Mouse (Mus musculus): ENCODE data around the gene Arhgef25. TPM values are rescaled to one million over a fixed set of nuclear protein-coding genes. Genes with fewer than 3 reads are reported as not detected.

Arhgef25 gene
- 18.6 and 19.8 TPM in 2 replicates for polyA plus RNA-seq (2012; rRNA removed)

DNA sequence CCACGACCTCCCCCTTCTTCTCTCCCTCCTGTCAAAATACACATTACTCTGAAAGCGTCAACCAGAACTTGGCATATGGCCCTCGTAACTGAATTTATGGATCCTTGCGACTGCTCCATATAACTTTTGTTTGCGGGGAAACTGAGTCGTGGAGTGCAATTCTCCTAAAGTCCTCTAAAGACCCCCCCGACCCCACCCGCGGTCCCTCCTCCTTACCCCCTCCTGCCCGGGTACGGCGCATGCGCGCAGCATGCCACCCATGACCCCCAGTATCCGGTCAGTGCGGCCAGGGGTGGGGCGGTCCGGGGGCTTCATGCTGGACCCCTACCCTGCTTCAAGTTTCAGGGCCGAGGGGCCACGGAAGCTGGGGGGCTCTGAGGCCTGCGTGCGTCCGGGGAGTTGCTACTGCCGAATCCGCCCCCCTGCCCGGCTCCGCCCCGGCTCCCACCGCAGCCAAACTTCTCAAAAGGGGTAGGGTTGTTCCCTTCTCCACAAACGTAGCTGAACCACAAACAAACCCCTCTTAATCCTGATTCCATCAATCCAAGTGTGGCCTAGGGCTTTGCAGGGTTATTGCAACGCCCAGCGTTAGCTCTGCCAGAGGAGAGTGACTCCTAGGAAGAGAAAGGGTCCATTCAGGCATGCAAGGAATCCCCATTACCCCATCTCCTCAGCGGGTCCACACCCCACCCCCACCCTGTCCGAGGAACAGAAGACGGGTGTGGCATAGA, at the start of gene Arhgef25:
TSS of gene Arhgef25 (minus strand) at position 433 of the 731 bp plus-strand sequence.
- TF ChIP-seq CTCF (IDR thresholded peaks at IDR 0.05; ENCODE audit: control insufficient read depth, insufficient read depth, insufficient replicate concordance, low read depth, low read length) (no peak), POLR2A (IDR thresholded peaks at IDR 0.05; ENCODE audit: control insufficient read depth, low read depth, low read length) (no peak)
- no peaks in the 10 kb centered on the region for H3K27me3 ChIP-seq (ENCODE audit: control insufficient read depth, insufficient read depth, low read length)
- H3K4me1 ChIP-seq (ENCODE audit: control insufficient read depth, insufficient read depth, low read length), result peaks cover 31% of the 10 kb centered on the region

DNA sequence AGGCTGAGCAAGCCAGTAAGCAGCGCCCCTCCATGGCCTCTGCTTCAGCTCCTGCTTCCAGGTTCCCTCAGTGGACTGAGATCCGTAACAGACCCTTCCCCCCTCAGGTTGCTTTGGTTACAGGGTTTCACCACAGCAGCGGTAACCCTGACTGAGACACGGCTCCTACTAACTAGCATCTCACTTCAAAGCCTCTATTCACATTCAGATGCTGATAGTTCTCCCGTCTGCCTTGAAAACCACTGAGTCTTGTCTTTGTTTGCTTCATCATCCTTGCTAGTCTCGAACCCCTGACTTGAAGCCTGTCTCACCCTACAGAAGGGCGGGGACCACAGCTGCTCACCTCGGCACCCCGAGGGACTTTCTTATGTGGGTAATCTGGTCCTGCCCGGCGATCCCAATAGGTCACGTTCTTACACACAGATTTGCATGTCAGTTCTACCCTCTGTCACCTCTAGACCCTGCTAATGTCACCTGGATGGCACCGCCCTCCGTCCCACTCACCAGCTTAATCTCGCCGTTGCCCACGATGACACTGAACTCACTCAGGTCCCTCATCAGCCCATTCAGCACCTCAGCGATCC, 48.5 kb upstream of the Arhgef25 start:
- H3K27me3 ChIP-seq (ENCODE audit: control insufficient read depth, insufficient read depth, low read length), result no peaks in the 10 kb centered on the region
- no peak overlapping the region for H3K4me3 ChIP-seq (ENCODE audit: control insufficient read depth, low read depth, low read length)
- TF ChIP-seq CTCF (IDR thresholded peaks at IDR 0.05; ENCODE audit: control insufficient read depth, insufficient read depth, insufficient replicate concordance, low read depth, low read length) (no peak), POLR2A (IDR thresholded peaks at IDR 0.05; ENCODE audit: control insufficient read depth, low read depth, low read length) (no peak)
- no peak overlapping the region for H3K27ac ChIP-seq (ENCODE audit: control insufficient read depth, insufficient read depth, low read depth, low read length)
- H3K4me1 ChIP-seq (ENCODE audit: control insufficient read depth, insufficient read depth, low read length), result no peaks in the 10 kb centered on the region
- H3K36me3 ChIP-seq (ENCODE audit: control insufficient read depth, insufficient read depth, low read length), result no peaks in the 10 kb centered on the region

More for the DNA sequence above, at the start of gene Arhgef25:
- H3K27ac ChIP-seq (ENCODE audit: control insufficient read depth, insufficient read depth, low read depth, low read length), result peak within 1 kb of the TSS; percentile 76
- peak within 1 kb of the TSS; percentile 85 for H3K4me3 ChIP-seq (ENCODE audit: control insufficient read depth, low read depth, low read length)
- no peaks in the 10 kb centered on the region; the same call in 1 of the 2 replicates for H3K36me3 ChIP-seq (ENCODE audit: control insufficient read depth, insufficient read depth, low read length)

DNA sequence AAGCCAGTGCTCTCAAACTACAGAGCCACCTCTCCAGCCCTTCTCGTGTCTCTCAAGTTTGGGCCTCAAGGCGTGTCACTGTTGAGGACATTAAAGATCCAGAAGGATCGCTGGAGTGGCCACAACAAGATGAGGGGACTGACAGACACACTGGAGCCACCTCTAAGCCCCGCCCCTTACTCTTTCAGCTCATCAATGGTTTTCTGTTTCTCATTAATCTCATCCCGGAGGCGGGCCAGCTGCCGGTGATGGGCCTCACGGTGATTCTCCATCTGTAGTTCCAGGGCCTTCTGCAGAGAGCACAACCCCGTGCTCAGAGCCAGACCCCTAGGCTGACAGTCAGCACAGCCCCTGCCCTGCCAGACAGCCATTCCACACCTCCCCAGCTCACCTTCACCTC, 46.7 kb upstream of the Arhgef25 start:
- Histone ChIP-seq H3K27ac (ENCODE audit: control insufficient read depth, insufficient read depth, low read depth, low read length) (no peak overlapping the region), H3K4me3 (ENCODE audit: control insufficient read depth, low read depth, low read length) (no peak overlapping the region), H3K27me3 (ENCODE audit: control insufficient read depth, insufficient read depth, low read length) (no peaks in the 10 kb centered on the region), H3K4me1 (ENCODE audit: control insufficient read depth, insufficient read depth, low read length) (no peaks in the 10 kb centered on the region; the same call in 1 of the 2 replicates), H3K36me3 (ENCODE audit: control insufficient read depth, insufficient read depth, low read length) (no peaks in the 10 kb centered on the region)
- TF ChIP-seq POLR2A (IDR thresholded peaks at IDR 0.05; ENCODE audit: control insufficient read depth, low read depth, low read length) (no peak), CTCF (IDR thresholded peaks at IDR 0.05; ENCODE audit: control insufficient read depth, insufficient read depth, insufficient replicate concordance, low read depth, low read length) (no peak)

DNA sequence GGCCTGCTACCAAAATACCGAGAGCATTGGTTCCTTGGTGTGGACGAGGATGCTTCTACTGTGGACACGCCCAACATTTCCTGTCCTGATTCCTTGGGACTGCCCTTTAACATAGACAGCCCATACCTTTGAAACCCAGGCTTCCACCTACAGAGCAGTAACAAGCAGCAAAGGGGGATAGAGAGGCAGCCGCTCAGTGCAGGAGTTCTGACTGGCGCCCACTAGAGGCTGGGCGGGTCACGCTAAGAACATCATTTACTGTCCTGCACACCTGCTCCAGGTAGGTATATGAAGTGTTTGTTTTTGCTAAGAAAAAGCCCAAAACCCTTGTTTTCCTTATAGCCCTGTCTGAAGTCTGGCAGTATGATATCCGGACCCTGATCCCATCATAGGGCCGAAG, 43.3 kb upstream of the Arhgef25 start:
- H3K4me1 ChIP-seq (ENCODE audit: control insufficient read depth, insufficient read depth, low read length), result peaks cover 5% of the 10 kb centered on the region
- no peaks in the 10 kb centered on the region for H3K27me3 ChIP-seq (ENCODE audit: control insufficient read depth, insufficient read depth, low read length)
- TF ChIP-seq CTCF (IDR thresholded peaks at IDR 0.05; ENCODE audit: control insufficient read depth, insufficient read depth, insufficient replicate concordance, low read depth, low read length), result peak; percentile 47; the same call in 1 of the 2 replicates
- no peak for TF ChIP-seq POLR2A (IDR thresholded peaks at IDR 0.05; ENCODE audit: control insufficient read depth, low read depth, low read length)
- no peak overlapping the region for H3K27ac ChIP-seq (ENCODE audit: control insufficient read depth, insufficient read depth, low read depth, low read length)
- H3K4me3 ChIP-seq (ENCODE audit: control insufficient read depth, low read depth, low read length), result no peak overlapping the region
- H3K36me3 ChIP-seq (ENCODE audit: control insufficient read depth, insufficient read depth, low read length), result no peaks in the 10 kb centered on the region

DNA sequence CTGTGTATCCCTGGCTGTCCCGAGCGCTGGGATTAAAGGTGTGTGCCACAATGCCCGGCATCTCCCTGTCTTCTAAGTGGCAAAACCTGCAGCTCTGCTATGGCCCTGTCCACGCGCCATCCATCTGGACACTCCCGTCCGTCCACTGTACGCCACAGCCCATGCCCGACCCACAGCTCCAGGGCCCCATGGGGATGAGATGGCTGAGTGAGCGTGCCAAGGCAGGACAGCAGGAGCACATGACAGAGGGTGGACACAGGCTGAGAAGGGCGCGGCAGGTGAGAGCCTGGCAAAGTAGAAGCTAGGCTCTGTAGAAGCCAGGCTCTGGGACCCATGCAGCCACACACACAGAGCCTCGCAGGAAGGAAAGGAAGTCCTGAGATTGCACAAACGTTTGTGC, 41.9 kb upstream of the Arhgef25 start:
- Histone ChIP-seq H3K27me3 (ENCODE audit: control insufficient read depth, insufficient read depth, low read length) (no peaks in the 10 kb centered on the region), H3K27ac (ENCODE audit: control insufficient read depth, insufficient read depth, low read depth, low read length) (no peak overlapping the region), H3K36me3 (ENCODE audit: control insufficient read depth, insufficient read depth, low read length) (no peaks in the 10 kb centered on the region), H3K4me3 (ENCODE audit: control insufficient read depth, low read depth, low read length) (no peak overlapping the region), H3K4me1 (ENCODE audit: control insufficient read depth, insufficient read depth, low read length) (peaks cover 5% of the 10 kb centered on the region)
- TF ChIP-seq CTCF (IDR thresholded peaks at IDR 0.05; ENCODE audit: control insufficient read depth, insufficient read depth, insufficient replicate concordance, low read depth, low read length) (no peak), POLR2A (IDR thresholded peaks at IDR 0.05; ENCODE audit: control insufficient read depth, low read depth, low read length) (no peak)

DNA sequence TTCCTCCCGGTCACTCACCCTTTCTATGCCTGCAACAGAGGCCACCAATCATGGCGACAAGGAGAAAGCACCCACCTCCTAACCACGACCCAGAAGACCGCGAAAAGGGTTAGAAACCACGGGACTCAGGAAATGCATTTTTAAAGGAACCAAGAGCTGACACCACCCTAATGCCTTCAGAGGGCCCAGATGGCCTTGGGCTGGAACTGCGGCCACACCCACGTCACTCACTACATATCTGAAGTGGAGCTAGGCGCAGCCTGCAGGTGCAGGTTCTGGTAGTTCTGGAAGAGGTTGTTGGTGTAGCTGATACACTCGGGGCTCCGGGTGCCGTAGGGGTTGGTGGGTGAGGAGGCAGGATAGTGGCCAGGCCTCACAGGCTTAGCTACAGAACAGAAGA, 40.8 kb upstream of the Arhgef25 start:
- no peak for TF ChIP-seq POLR2A (IDR thresholded peaks at IDR 0.05; ENCODE audit: control insufficient read depth, low read depth, low read length)
- TF ChIP-seq CTCF (IDR thresholded peaks at IDR 0.05; ENCODE audit: control insufficient read depth, insufficient read depth, insufficient replicate concordance, low read depth, low read length), result no peak
- Histone ChIP-seq H3K36me3 (ENCODE audit: control insufficient read depth, insufficient read depth, low read length) (no peaks in the 10 kb centered on the region), H3K27ac (ENCODE audit: control insufficient read depth, insufficient read depth, low read depth, low read length) (no peak overlapping the region), H3K4me3 (ENCODE audit: control insufficient read depth, low read depth, low read length) (no peak overlapping the region), H3K4me1 (ENCODE audit: control insufficient read depth, insufficient read depth, low read length) (peaks cover 5% of the 10 kb centered on the region), H3K27me3 (ENCODE audit: control insufficient read depth, insufficient read depth, low read length) (no peaks in the 10 kb centered on the region)

DNA sequence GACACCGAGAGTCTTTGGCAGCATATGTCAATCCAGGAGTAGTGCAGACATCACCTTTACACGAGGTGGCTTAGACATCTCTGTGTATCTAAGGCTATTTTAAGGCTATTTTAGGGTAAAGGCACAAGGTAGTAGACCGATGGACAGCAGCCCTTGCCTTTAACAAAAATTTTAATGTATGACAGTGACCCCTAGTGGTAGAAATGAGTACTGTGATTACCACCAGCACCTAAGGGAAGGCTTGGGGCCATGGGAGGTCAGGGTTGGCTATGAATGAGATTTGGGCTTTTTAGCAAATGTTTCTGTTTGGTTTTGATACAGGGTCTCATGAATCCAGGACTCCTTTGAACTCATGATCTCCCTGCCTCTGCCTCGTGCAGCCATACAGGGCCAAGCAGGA, 39.0 kb upstream of the Arhgef25 start:
- Histone ChIP-seq H3K27ac (ENCODE audit: control insufficient read depth, insufficient read depth, low read depth, low read length) (no peak overlapping the region), H3K4me3 (ENCODE audit: control insufficient read depth, low read depth, low read length) (no peak overlapping the region), H3K4me1 (ENCODE audit: control insufficient read depth, insufficient read depth, low read length) (peaks cover 5% of the 10 kb centered on the region), H3K36me3 (ENCODE audit: control insufficient read depth, insufficient read depth, low read length) (no peaks in the 10 kb centered on the region), H3K27me3 (ENCODE audit: control insufficient read depth, insufficient read depth, low read length) (no peaks in the 10 kb centered on the region)
- TF ChIP-seq POLR2A (IDR thresholded peaks at IDR 0.05; ENCODE audit: control insufficient read depth, low read depth, low read length), result no peak
- 0 out of 2 replicates have a peak, but pooled peaks have one; percentile 16 for TF ChIP-seq CTCF (IDR thresholded peaks at IDR 0.05; ENCODE audit: control insufficient read depth, insufficient read depth, insufficient replicate concordance, low read depth, low read length)

All from testis, adult 2 months (tissue).